Mouse (Mus musculus): ENCODE data around the gene Kif2c.

DNA sequence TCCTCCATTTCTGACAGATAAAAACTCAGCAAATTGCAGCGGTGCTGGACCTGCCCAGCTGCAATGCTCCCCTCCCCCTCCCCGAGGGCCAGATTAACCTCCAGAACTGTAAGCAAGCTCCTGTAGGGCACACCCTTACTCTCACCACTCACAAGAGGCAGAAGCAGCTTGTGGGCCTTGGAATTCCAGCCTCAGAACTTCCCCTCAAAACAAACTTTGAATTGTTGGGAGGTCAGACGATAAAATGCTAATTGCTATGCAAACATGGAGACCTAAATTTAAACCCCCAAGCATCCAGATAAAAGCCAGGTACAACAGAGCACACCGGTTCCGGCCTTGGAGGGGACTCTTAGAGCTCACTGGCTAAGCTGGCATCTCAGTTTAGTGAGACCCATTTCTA lies 29.7 kb downstream of the Kif2c start:
- TF ChIP-seq POLR2AphosphoS5 (IDR thresholded peaks at IDR 0.05; ENCODE audit: insufficient replicate concordance, low read depth, low read length) (0 out of 2 replicates have a peak, but pooled peaks have one; percentile 13), CTCF (IDR thresholded peaks at IDR 0.05; ENCODE audit: low read depth, low read length) (no peak)

All from G1E (cell line).